Mouse (Mus musculus): ENCODE data around the gene Eprs. TPM values are rescaled to one million over a fixed set of nuclear protein-coding genes. Genes with fewer than 3 reads are reported as not detected.

The Eprs gene
- polyA plus RNA-seq, 1 experiment from 2014 or later, result 46.6 TPM

- DNase-seq (ENCODE audit: low spot score), result no peak
- WGBS, result 92% methylated on average over 8 of the region's 8 CpGs
- no peak overlapping the region for H3K4me2 ChIP-seq (replicated peaks; ENCODE audit: low read depth, low read length)
- H3K36me3 ChIP-seq (ENCODE audit: insufficient read depth, low read length), result peaks cover 6% of the 10 kb centered on the region; the same call in 1 of the 2 replicates
- H3K9ac ChIP-seq (replicated peaks; ENCODE audit: low read depth), result no peak overlapping the region
- no peak for TF ChIP-seq EP300 (IDR thresholded peaks at IDR 0.05)
- no peak for TF ChIP-seq CTCF (IDR thresholded peaks at IDR 0.05)
- H3K27me3 ChIP-seq (replicated peaks; ENCODE audit: insufficient read depth, low read length), result no peaks in the 10 kb centered on the region
- no peak overlapping the region for H3K27ac ChIP-seq (ENCODE audit: low read length)
- no peaks in the 10 kb centered on the region for H3K9me3 ChIP-seq (ENCODE audit: low read length)
- H3K4me3 ChIP-seq (ENCODE audit: low read depth, low read length), result no peak overlapping the region
- no peaks in the 10 kb centered on the region for H3K4me1 ChIP-seq (ENCODE audit: insufficient read depth, low read depth, low read length)
- no peak for ATAC-seq
These were observed 33.0 kb upstream of the Eprs start for GRCm38 (mm10) chr1:185329851-185330250.

GRCm38 (mm10) chr1:185331364-185331763, 31.5 kb upstream of the Eprs start:
- ATAC-seq (peak; percentile 16; the same call in 1 of the 2 replicates), DNase-seq (ENCODE audit: low spot score) (peak; percentile 65)
- Histone ChIP-seq H3K9ac (replicated peaks; ENCODE audit: low read depth) (no peak overlapping the region), H3K27ac (ENCODE audit: low read length) (no peak overlapping the region), H3K36me3 (ENCODE audit: insufficient read depth, low read length) (no peaks in the 10 kb centered on the region), H3K4me2 (replicated peaks; ENCODE audit: low read depth, low read length) (peak overlapping the region; percentile 71; the same call in 1 of the 2 replicates), H3K27me3 (replicated peaks; ENCODE audit: insufficient read depth, low read length) (no peaks in the 10 kb centered on the region), H3K9me3 (ENCODE audit: low read length) (no peaks in the 10 kb centered on the region), H3K4me3 (ENCODE audit: low read depth, low read length) (peak overlapping the region; percentile 57), H3K4me1 (ENCODE audit: insufficient read depth, low read depth, low read length) (no peaks in the 10 kb centered on the region)
- WGBS, result 33% methylated on average over 5 of the region's 5 CpGs
- TF ChIP-seq EP300 (IDR thresholded peaks at IDR 0.05), result no peak
- TF ChIP-seq CTCF (IDR thresholded peaks at IDR 0.05), result peak; percentile 28

- H3K27me3 ChIP-seq (replicated peaks; ENCODE audit: insufficient read depth, low read length), result no peaks in the 10 kb centered on the region
- peak within 1 kb of the TSS; percentile 57 for H3K4me3 ChIP-seq (ENCODE audit: low read depth, low read length)
- peak within 1 kb of the TSS; percentile 65 for H3K9ac ChIP-seq (replicated peaks; ENCODE audit: low read depth)
- under 1% methylated on average over 32 of the region's 32 CpGs for WGBS
- TF ChIP-seq EP300 (IDR thresholded peaks at IDR 0.05), result no peak
- TF ChIP-seq CTCF (IDR thresholded peaks at IDR 0.05), result no peak
- peak within 1 kb of the TSS; percentile 71 for H3K4me2 ChIP-seq (replicated peaks; ENCODE audit: low read depth, low read length)
- no peaks in the 10 kb centered on the region for H3K4me1 ChIP-seq (ENCODE audit: insufficient read depth, low read depth, low read length)
- H3K27ac ChIP-seq (ENCODE audit: low read length), result peak within 1 kb of the TSS; percentile 76
- DNase-seq (ENCODE audit: low spot score), result peak; percentile 96
- peak; percentile 89 for ATAC-seq
- no peaks in the 10 kb centered on the region for H3K9me3 ChIP-seq (ENCODE audit: low read length)
- H3K36me3 ChIP-seq (ENCODE audit: insufficient read depth, low read length), result no peaks in the 10 kb centered on the region
These were observed 30.8 kb upstream of the Eprs start, which contains the start of gene Bpnt1 for GRCm38 (mm10) chr1:185331983-185332430. Gene Bpnt1, plus strand, starts transcription at chr1:185332149.

GRCm38 (mm10) chr1:185333651-185334050, 29.2 kb upstream of the Eprs start:
- no peaks in the 10 kb centered on the region for H3K36me3 ChIP-seq (ENCODE audit: insufficient read depth, low read length)
- no peak for ATAC-seq
- no peak overlapping the region for H3K9ac ChIP-seq (replicated peaks; ENCODE audit: low read depth)
- WGBS, result 84% methylated on average over 5 of the region's 5 CpGs
- no peak overlapping the region for H3K4me2 ChIP-seq (replicated peaks; ENCODE audit: low read depth, low read length)
- H3K27me3 ChIP-seq (replicated peaks; ENCODE audit: insufficient read depth, low read length), result no peaks in the 10 kb centered on the region
- H3K27ac ChIP-seq (ENCODE audit: low read length), result no peak overlapping the region
- TF ChIP-seq EP300 (IDR thresholded peaks at IDR 0.05) (no peak), CTCF (IDR thresholded peaks at IDR 0.05) (no peak)
- no peaks in the 10 kb centered on the region for H3K4me1 ChIP-seq (ENCODE audit: insufficient read depth, low read depth, low read length)
- no peak for DNase-seq (ENCODE audit: low spot score)
- H3K4me3 ChIP-seq (ENCODE audit: low read depth, low read length), result no peak overlapping the region
- no peaks in the 10 kb centered on the region for H3K9me3 ChIP-seq (ENCODE audit: low read length)

- Histone ChIP-seq H3K36me3 (ENCODE audit: insufficient read depth, low read length) (no peaks in the 10 kb centered on the region), H3K4me2 (replicated peaks; ENCODE audit: low read depth, low read length) (no peak overlapping the region), H3K4me1 (ENCODE audit: insufficient read depth, low read depth, low read length) (no peaks in the 10 kb centered on the region), H3K9ac (replicated peaks; ENCODE audit: low read depth) (no peak overlapping the region), H3K9me3 (ENCODE audit: low read length) (no peaks in the 10 kb centered on the region), H3K4me3 (ENCODE audit: low read depth, low read length) (no peak overlapping the region), H3K27ac (ENCODE audit: low read length) (no peak overlapping the region), H3K27me3 (replicated peaks; ENCODE audit: insufficient read depth, low read length) (no peaks in the 10 kb centered on the region)
- no peak for ATAC-seq
- no peak for DNase-seq (ENCODE audit: low spot score)
- no peak for TF ChIP-seq EP300 (IDR thresholded peaks at IDR 0.05)
- no peak for TF ChIP-seq CTCF (IDR thresholded peaks at IDR 0.05)
- 88% methylated on average over 4 of the region's 4 CpGs for WGBS
These were observed 28.7 kb upstream of the Eprs start for GRCm38 (mm10) chr1:185334136-185334535.

- Histone ChIP-seq H3K9ac (replicated peaks; ENCODE audit: low read depth) (no peak overlapping the region), H3K4me2 (replicated peaks; ENCODE audit: low read depth, low read length) (no peak overlapping the region), H3K9me3 (ENCODE audit: low read length) (no peaks in the 10 kb centered on the region), H3K27me3 (replicated peaks; ENCODE audit: insufficient read depth, low read length) (no peaks in the 10 kb centered on the region), H3K36me3 (ENCODE audit: insufficient read depth, low read length) (no peaks in the 10 kb centered on the region), H3K27ac (ENCODE audit: low read length) (no peak overlapping the region), H3K4me1 (ENCODE audit: insufficient read depth, low read depth, low read length) (no peaks in the 10 kb centered on the region), H3K4me3 (ENCODE audit: low read depth, low read length) (no peak overlapping the region)
- TF ChIP-seq CTCF (IDR thresholded peaks at IDR 0.05), result no peak
- no peak for TF ChIP-seq EP300 (IDR thresholded peaks at IDR 0.05)
- ATAC-seq (no peak), DNase-seq (ENCODE audit: low spot score) (no peak)
- WGBS, result 69% methylated on average over 6 of the region's 6 CpGs
These were observed 27.5 kb upstream of the Eprs start for GRCm38 (mm10) chr1:185335231-185335765.

Measured in lung, postnatal 0 days (tissue).